Mouse (Mus musculus) MEL (cell line): Measurements from ENCODE around the gene Cables2. TPM values are rescaled to one million over a fixed set of nuclear protein-coding genes. Genes with fewer than 3 reads are reported as not detected.

Experiments used
- DNase-seq: peaks from one replicate; pipeline ENCODE4 v3.0.0; 2011; ENCODE audit warnings: low read depth, low spot score
- H3K27ac ChIP-seq: 2 replicates; pipeline ENCODE4 v1.5.1; 2012; ENCODE audit warnings: low read depth, mild to moderate bottlenecking, control low read depth, low read length, moderate library complexity; ENCODE audit not compliant: control insufficient read depth
- H3K27me3 ChIP-seq, 2 experiments: fragments of 150-350 bp in 1 of 2; sonication (generic) in 1 of 2; 2 replicates each; pipeline ENCODE4 v1.6.1; 2012; ENCODE audit warnings: low read length in 2 of 2, mild to moderate bottlenecking in 2 of 2, improper control_type of control experiment in 1 of 2, moderate library complexity in 1 of 2; ENCODE audit not compliant: insufficient read depth in 2 of 2, control insufficient read depth in 1 of 2
- H3K36me3 ChIP-seq, 2 experiments: 2 replicates each; pipeline ENCODE4 v1.6.1; 2012 to 2014; ENCODE audit warnings: low read length in 2 of 2, improper control_type of control experiment in 1 of 2, inconsistent platforms in 1 of 2, mild to moderate bottlenecking in 1 of 2; ENCODE audit not compliant: insufficient read depth in 2 of 2, control insufficient read depth in 1 of 2
- H3K4me1 ChIP-seq, 2 experiments: fragments of 150-350 bp in 1 of 2; sonication (generic) in 1 of 2; 2 replicates each; pipeline ENCODE4 v1.6.1; 2012; ENCODE audit warnings: low read length in 2 of 2, improper control_type of control experiment in 1 of 2, mild to moderate bottlenecking in 1 of 2; ENCODE audit not compliant: insufficient read depth in 2 of 2, control insufficient read depth in 1 of 2
- H3K4me3 ChIP-seq, 2 experiments: fragments of 150-350 bp in 1 of 2; sonication (generic) in 1 of 2; 2 replicates each; pipeline ENCODE4 v1.5.1; 2012; ENCODE audit warnings: low read depth in 2 of 2, low read length in 2 of 2, mild to moderate bottlenecking in 2 of 2, moderate library complexity in 2 of 2, control low read depth in 1 of 2, improper control_type of control experiment in 1 of 2; ENCODE audit not compliant: control insufficient read depth in 1 of 2, insufficient read depth in 1 of 2
- H3K79me2 ChIP-seq: 2 replicates; pipeline ENCODE4 v1.6.1; 2012; ENCODE audit warnings: mild to moderate bottlenecking, low read length, moderate library complexity; ENCODE audit not compliant: control insufficient read depth, poor library complexity, insufficient read depth
- H3K9ac ChIP-seq: 2 replicates; pipeline ENCODE4 v1.6.1; 2012; ENCODE audit warnings: low read depth, mild to moderate bottlenecking, control low read depth, low read length, moderate library complexity; ENCODE audit not compliant: control insufficient read depth, poor library complexity, severe bottlenecking
- H3K9me3 ChIP-seq: fragments of 150-350 bp; sonication (generic); replicated peaks from 2 replicates; pipeline ENCODE4 v1.6.1; 2012; ENCODE audit warnings: mild to moderate bottlenecking, low read length, improper control_type of control experiment, moderate library complexity; ENCODE audit not compliant: insufficient read depth
- BHLHE40 ChIP-seq: IDR thresholded peaks from 2 replicates; pipeline ENCODE4 v1.6.1; 2012; ENCODE audit warnings: low read depth, mild to moderate bottlenecking, inconsistent platforms, low read length, improper control_type of control experiment, borderline replicate concordance
- CHD2 ChIP-seq: IDR thresholded peaks from 2 replicates; pipeline ENCODE4 v1.6.1; 2011; ENCODE audit warnings: low read length, improper control_type of control experiment
- CTCF ChIP-seq, 3 experiments: IDR thresholded peaks in 2 of 3; conservative IDR thresholded peaks in 1 of 3; 2 replicates each; pipeline ENCODE4 v1.5.1; 2011 to 2012; ENCODE audit warnings: low read length in 3 of 3, low read depth in 2 of 3, mild to moderate bottlenecking in 2 of 3, improper control_type of control experiment in 1 of 3, inconsistent platforms in 1 of 3, mixed read lengths in 1 of 3, moderate library complexity in 1 of 3; ENCODE audit not compliant: control insufficient read depth in 1 of 3, insufficient read depth in 1 of 3, poor library complexity in 1 of 3, severe bottlenecking in 1 of 3
- ELF1 ChIP-seq: IDR thresholded peaks from 2 replicates; pipeline ENCODE4 v1.6.1; 2014; ENCODE audit warnings: low read depth, mild to moderate bottlenecking, inconsistent platforms, low read length, improper control_type of control experiment, moderate library complexity
- EP300 ChIP-seq, 2 experiments: IDR thresholded peaks; 2 replicates each; pipeline ENCODE4 v1.6.1; 2011; ENCODE audit warnings: improper control_type of control experiment in 2 of 2, low read length in 2 of 2, low read depth in 1 of 2, mild to moderate bottlenecking in 1 of 2
- ETS1 ChIP-seq: IDR thresholded peaks from 2 replicates; pipeline ENCODE4 v1.6.1; 2012; ENCODE audit warnings: low read depth, mild to moderate bottlenecking, inconsistent platforms, low read length, improper control_type of control experiment, moderate library complexity
- GABPA ChIP-seq: IDR thresholded peaks from 2 replicates; pipeline ENCODE4 v1.6.1; 2012; ENCODE audit warnings: low read depth, mild to moderate bottlenecking, inconsistent platforms, low read length, improper control_type of control experiment, moderate library complexity
- GATA1 ChIP-seq: IDR thresholded peaks from 2 replicates; pipeline ENCODE4 v1.6.1; 2011; ENCODE audit warnings: low read depth, low read length, improper control_type of control experiment
- HCFC1 ChIP-seq: IDR thresholded peaks from 2 replicates; pipeline ENCODE4 v1.6.1; 2012; ENCODE audit warnings: low read depth, mild to moderate bottlenecking, inconsistent platforms, low read length, improper control_type of control experiment, moderate library complexity
- JUND ChIP-seq: IDR thresholded peaks from 2 replicates; pipeline ENCODE4 v1.6.1; 2011; ENCODE audit warnings: low read depth, mild to moderate bottlenecking, improper control_type of control experiment, low read length
- MAFK ChIP-seq: IDR thresholded peaks from 2 replicates; pipeline ENCODE4 v1.6.1; 2011; ENCODE audit warnings: low read depth, mild to moderate bottlenecking, low read length, improper control_type of control experiment, borderline replicate concordance
- MAZ ChIP-seq: IDR thresholded peaks from 2 replicates; pipeline ENCODE4 v1.6.1; 2012; ENCODE audit warnings: low read depth, mild to moderate bottlenecking, inconsistent platforms, low read length, improper control_type of control experiment
- MXI1 ChIP-seq: IDR thresholded peaks from 2 replicates; pipeline ENCODE4 v1.6.1; 2011; ENCODE audit warnings: mild to moderate bottlenecking, low read depth, low read length, improper control_type of control experiment
- MYB ChIP-seq: IDR thresholded peaks from 2 replicates; pipeline ENCODE4 v1.6.1; 2011; ENCODE audit warnings: mild to moderate bottlenecking, low read depth, low read length, improper control_type of control experiment
- MYC ChIP-seq: IDR thresholded peaks from 2 replicates; pipeline ENCODE4 v1.6.1; 2011; ENCODE audit warnings: low read depth, mild to moderate bottlenecking, low read length, improper control_type of control experiment, moderate library complexity
- NELFE ChIP-seq: IDR thresholded peaks from 2 replicates; pipeline ENCODE4 v1.6.1; 2011; ENCODE audit warnings: low read depth, low read length, improper control_type of control experiment
- NRF1 ChIP-seq: IDR thresholded peaks from 2 replicates; pipeline ENCODE4 v1.6.1; 2014; ENCODE audit warnings: low read depth, mild to moderate bottlenecking, inconsistent platforms, low read length, improper control_type of control experiment, moderate library complexity; ENCODE audit not compliant: poor library complexity, insufficient read depth, severe bottlenecking
- POLR2A ChIP-seq, 2 experiments: IDR thresholded peaks; 2 replicates each; pipeline ENCODE4 v1.6.1; 2011 to 2012; ENCODE audit warnings: low read length in 2 of 2, mild to moderate bottlenecking in 2 of 2, control low read depth in 1 of 2, improper control_type of control experiment in 1 of 2, low read depth in 1 of 2, moderate library complexity in 1 of 2; ENCODE audit not compliant: control insufficient read depth in 1 of 2, insufficient read depth in 1 of 2, poor library complexity in 1 of 2
- POLR2AphosphoS5 ChIP-seq: IDR thresholded peaks from 2 replicates; pipeline ENCODE4 v1.6.1; 2012; ENCODE audit warnings: low read depth, borderline replicate concordance, mild to moderate bottlenecking, inconsistent platforms, low read length, moderate library complexity, mixed read lengths
- RAD21 ChIP-seq: IDR thresholded peaks from 2 replicates; pipeline ENCODE4 v1.6.1; 2011; ENCODE audit warnings: mild to moderate bottlenecking, low read depth, low read length, improper control_type of control experiment
- RCOR1 ChIP-seq: IDR thresholded peaks from 2 replicates; pipeline ENCODE4 v1.6.1; 2012; ENCODE audit warnings: low read depth, mild to moderate bottlenecking, inconsistent platforms, low read length, improper control_type of control experiment
- SIN3A ChIP-seq: IDR thresholded peaks from 2 replicates; pipeline ENCODE4 v1.6.1; 2012; ENCODE audit warnings: low read length, improper control_type of control experiment, inconsistent platforms
- SMC3 ChIP-seq: IDR thresholded peaks from 2 replicates; pipeline ENCODE4 v1.6.1; 2011; ENCODE audit warnings: low read depth, low read length, improper control_type of control experiment
- TBP ChIP-seq: IDR thresholded peaks from 2 replicates; pipeline ENCODE4 v1.8.0; 2011; ENCODE audit warnings: low read depth, low read length, improper control_type of control experiment
- TCF12 ChIP-seq: IDR thresholded peaks from 2 replicates; pipeline ENCODE4 v1.6.1; 2014; ENCODE audit warnings: low read depth, mild to moderate bottlenecking, inconsistent platforms, low read length, improper control_type of control experiment, moderate library complexity
- USF2 ChIP-seq, 2 experiments: IDR thresholded peaks; 2 replicates each; pipeline ENCODE4 v1.6.1; 2011 to 2012; ENCODE audit warnings: improper control_type of control experiment in 2 of 2, low read length in 2 of 2, borderline replicate concordance in 1 of 2, inconsistent platforms in 1 of 2, low read depth in 1 of 2, mild to moderate bottlenecking in 1 of 2; ENCODE audit not compliant: insufficient read depth in 1 of 2
- ZMIZ1 ChIP-seq: IDR thresholded peaks from 2 replicates; pipeline ENCODE4 v1.6.1; 2012; ENCODE audit warnings: low read depth, mild to moderate bottlenecking, inconsistent platforms, low read length, improper control_type of control experiment, moderate library complexity
- ZNF384 ChIP-seq: IDR thresholded peaks from 2 replicates; pipeline ENCODE4 v1.6.1; 2012; ENCODE audit warnings: low read depth, mild to moderate bottlenecking, inconsistent platforms, low read length, improper control_type of control experiment
- polyA plus RNA-seq, 2 experiments: library from polyadenylated mRNA; stranded (reverse) in 1 of 2; unstranded in 1 of 2; fragments of >175 nt in 1 of 2; fragments of >200 nt in 1 of 2; gene quantifications; 2 replicates each; pipeline versions ENCODE4 v1.2.1 to v1.2.4; 2012; ENCODE audit warnings: low replicate concordance in 2 of 2, low read depth in 1 of 2; ENCODE audit not compliant: insufficient read length in 2 of 2, insufficient read depth in 1 of 2, missing spikeins in 1 of 2
- total RNA-seq: library from RNA; depleted of rRNA; stranded (reverse); fragments of 300-350 nt; gene quantifications from 2 replicates; pipeline ENCODE4 v1.2.3, GENCODE M21; 2012

Gene Cables2
- total and polyA plus RNA-seq, 3 experiments = 10.7 to 16.7 TPM; not detected in 1

DNA sequence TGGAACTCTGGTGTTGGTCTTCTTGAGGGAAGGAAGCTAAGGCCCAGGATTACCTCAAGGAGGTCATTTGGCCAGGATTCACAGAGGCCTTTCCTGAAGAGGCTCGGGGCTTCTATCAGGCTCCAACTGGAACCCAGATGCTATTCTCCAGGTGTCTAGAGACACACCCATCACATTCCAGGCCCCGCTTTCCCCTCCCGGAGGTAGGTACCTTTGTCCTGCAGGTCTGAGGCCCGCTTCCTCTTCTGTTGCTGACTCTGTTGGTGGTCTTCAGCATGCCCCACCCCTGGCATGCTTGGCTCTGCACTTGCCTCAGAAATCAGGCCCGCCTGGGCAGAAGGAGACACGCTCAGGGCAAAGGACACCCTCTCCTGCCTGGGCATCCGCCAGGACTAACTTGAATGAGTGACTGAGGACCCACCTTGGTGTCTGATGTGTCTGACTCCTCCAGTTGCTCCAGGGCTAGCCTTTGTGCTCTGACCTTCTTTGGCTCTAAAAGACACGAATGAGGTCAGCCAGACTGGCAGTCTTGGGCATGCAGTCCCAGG is 4.6 kb upstream of the Cables2 start:
- no peak for TF ChIP-seq USF2 (IDR thresholded peaks at IDR 0.05; ENCODE audit: borderline replicate concordance in 1 of 2, insufficient read depth in 1 of 2, low read depth in 1 of 2, low read length in 2 of 2)
- no peak for TF ChIP-seq MAZ
- TF ChIP-seq JUND = no peak
- TF ChIP-seq SMC3 = no peak
- TF ChIP-seq MYB = no peak
- no peak for TF ChIP-seq POLR2A (IDR thresholded peaks at IDR 0.05; ENCODE audit: control insufficient read depth in 1 of 2, insufficient read depth in 1 of 2, low read depth in 1 of 2, low read length in 2 of 2, poor library complexity in 1 of 2)
- TF ChIP-seq MAFK = no peak
- no peak for TF ChIP-seq POLR2AphosphoS5
- no peak for TF ChIP-seq ZMIZ1
- TF ChIP-seq NRF1 = no peak
- no peak for TF ChIP-seq RCOR1
- no peak for TF ChIP-seq RAD21
- no peak for TF ChIP-seq MYC
- no peak for TF ChIP-seq CTCF (IDR thresholded peaks at IDR 0.05 in 2 of 3, conservative IDR thresholded peaks at IDR 0.05 in 1 of 3; ENCODE audit: control insufficient read depth in 1 of 3, insufficient read depth in 1 of 3, low read depth in 2 of 3, low read length in 3 of 3, poor library complexity in 1 of 3, severe bottlenecking in 1 of 3)
- no peak for TF ChIP-seq GABPA
- TF ChIP-seq CHD2 = no peak
- TF ChIP-seq ZNF384 = no peak
- TF ChIP-seq HCFC1 = no peak
- peaks cover 4% of the 10 kb centered on the region for H3K79me2 ChIP-seq
- H3K27ac ChIP-seq = no peak overlapping the region
- DNase-seq = no peak
- H3K27me3 ChIP-seq = no peaks in the 10 kb centered on the region; a peak in 1 of 4 replicates
- H3K4me1 ChIP-seq = peaks cover 6 to 18% of the 10 kb centered on the region in 2 experiments
- no peaks in the 10 kb centered on the region for H3K9me3 ChIP-seq
- no peak overlapping the region for H3K9ac ChIP-seq
- H3K36me3 ChIP-seq = peaks cover 0 to 3% of the 10 kb centered on the region in 2 experiments; a peak in 1 of 4 replicates
- no peak overlapping the region for H3K4me3 ChIP-seq

DNA sequence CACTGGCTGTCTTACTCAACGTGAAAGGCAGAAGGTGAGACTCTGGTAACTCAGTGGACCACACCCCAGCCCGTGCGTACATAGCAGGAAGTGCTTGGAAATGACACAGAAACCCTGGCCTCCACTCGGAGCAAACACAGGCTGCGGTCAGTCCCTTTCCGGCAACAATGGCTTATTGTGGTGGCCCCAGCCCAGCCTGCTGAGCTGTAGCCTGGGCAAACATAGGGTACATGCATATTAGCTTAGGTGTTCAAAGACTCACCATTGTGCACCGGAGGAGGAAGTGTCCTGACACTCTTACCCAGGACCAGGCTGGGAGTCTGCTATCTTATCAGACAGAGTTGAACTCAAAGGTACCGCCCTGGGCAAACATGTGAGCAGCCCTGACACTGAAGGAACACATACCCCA is 3.6 kb upstream of the Cables2 start:
- DNase-seq = peak; percentile 67
- H3K27me3 ChIP-seq = no peaks in the 10 kb centered on the region; a peak in 1 of 4 replicates
- peaks cover 8% of the 10 kb centered on the region for H3K79me2 ChIP-seq
- H3K4me3 ChIP-seq = peak overlapping the region; percentile 37 to 84
- peaks cover 0 to 3% of the 10 kb centered on the region in 2 experiments; a peak in 1 of 4 replicates for H3K36me3 ChIP-seq
- H3K9ac ChIP-seq = peak overlapping the region; percentile 37
- peak overlapping the region; percentile 13; the same call in 1 of the 2 replicates for H3K27ac ChIP-seq
- TF ChIP-seq ZNF384 = no peak
- TF ChIP-seq TBP = no peak
- no peak for TF ChIP-seq RCOR1
- TF ChIP-seq EP300 (IDR thresholded peaks at IDR 0.05; ENCODE audit: low read depth in 1 of 2, low read length in 2 of 2) = peak; percentile 50 to 77
- TF ChIP-seq BHLHE40 = peak; percentile 40; the same call in 1 of the 2 replicates
- TF ChIP-seq CTCF (IDR thresholded peaks at IDR 0.05 in 2 of 3, conservative IDR thresholded peaks at IDR 0.05 in 1 of 3; ENCODE audit: control insufficient read depth in 1 of 3, insufficient read depth in 1 of 3, low read depth in 2 of 3, low read length in 3 of 3, poor library complexity in 1 of 3, severe bottlenecking in 1 of 3) = no peak
- peak; percentile 60 for TF ChIP-seq ELF1
- peak; percentile 65 for TF ChIP-seq ETS1
- peak; percentile 9; the same call in 1 of the 2 replicates for TF ChIP-seq NRF1
- TF ChIP-seq SIN3A = peak; percentile 59
- TF ChIP-seq TCF12 = peak; percentile 59
- peak; percentile 45; the same call in 1 of the 2 replicates for TF ChIP-seq MXI1
- TF ChIP-seq GATA1 = peak; percentile 77
- 0 out of 2 replicates have a peak, but pooled peaks have one; percentile 20 for TF ChIP-seq NELFE
- TF ChIP-seq POLR2A (IDR thresholded peaks at IDR 0.05; ENCODE audit: control insufficient read depth in 1 of 2, insufficient read depth in 1 of 2, low read depth in 1 of 2, low read length in 2 of 2, poor library complexity in 1 of 2) = no peak
- H3K9me3 ChIP-seq = no peaks in the 10 kb centered on the region
- peaks cover 6 to 21% of the 10 kb centered on the region in 2 experiments for H3K4me1 ChIP-seq
